Comparison of ENCODE assay signal across 9 mouse cellular contexts in genomic region chr15:99688712-99689111, GRCm38 (mm10). TPM values are rescaled to one million over a fixed set of nuclear protein-coding genes. Genes with fewer than 3 reads are reported as not detected.
DNase-seq lines count a peak whose midpoint lies in the region; ATAC-seq and TF ChIP-seq lines count a peak whose summit lies in the region.
"Had no signal": no experiment of that assay in that cellular context is flagged by ENCODE, and none has a peak within 500 bp of the region (broad histone marks: within the 10 kb centered on the region; RNA-seq: fewer than 3 reads in every experiment).

No protein-coding gene starts in this region.

- DNase-seq in spleen, adult 2 months (ENCODE audit: low read depth in 1 of 2, low spot score in 2 of 2), result no peak
- DNase-seq in spleen, adult 12 weeks (ENCODE audit: low spot score), result no peak
- DNase-seq in brain, adult 2 months (ENCODE audit: low read depth, low spot score), result peak; percentile 93
- peak; percentile 66 for DNase-seq in naive thymus-derived CD4-positive, alpha-beta T cell, adult 2 months (ENCODE audit: low read depth)
- peak; percentile 56 for DNase-seq in thymus, postnatal 4 days

- no peak overlapping the region for H3K4me3 ChIP-seq in spleen, adult 2 months (ENCODE audit: extremely low read depth, insufficient read depth, insufficient read length)
- H3K4me3 ChIP-seq in hindbrain, embryonic 15.5 days, result no peak overlapping the region
- H3K4me3 ChIP-seq in liver, embryonic 12.5 days, result no peak overlapping the region
- H3K4me3 ChIP-seq: limb, embryonic 13.5 days had no signal

- H3K27me3 ChIP-seq in spleen, adult 2 months (ENCODE audit: control insufficient read depth, insufficient read depth, low read length), result no peaks in the 10 kb centered on the region
- no peaks in the 10 kb centered on the region for H3K27me3 ChIP-seq in hindbrain, embryonic 15.5 days
- peaks cover 70% of the 10 kb centered on the region for H3K27me3 ChIP-seq in liver, embryonic 12.5 days (replicated peaks)

- no peak overlapping the region for H3K27ac ChIP-seq in spleen, adult 2 months (ENCODE audit: insufficient read depth, low read length)
- peak overlapping the region; percentile 26; the same call in 1 of the 2 replicates for H3K27ac ChIP-seq in hindbrain, embryonic 15.5 days (replicated peaks)
- H3K27ac ChIP-seq in liver, embryonic 12.5 days, result no peak overlapping the region
- H3K27ac ChIP-seq: limb, embryonic 13.5 days had no signal

- WGBS in spleen, adult 2 months, result 10% methylated on average over 4 of the region's 4 CpGs
- 11% methylated on average over 4 of the region's 4 CpGs for WGBS in hindbrain, embryonic 15.5 days
- WGBS in liver, embryonic 12.5 days (ENCODE audit: insufficient replicate concordance), result 8% methylated on average over 4 of the region's 4 CpGs

- H3K4me2 ChIP-seq in hindbrain, embryonic 15.5 days, result no peak overlapping the region
- H3K4me2 ChIP-seq in liver, embryonic 12.5 days, result no peak overlapping the region
- H3K4me2 ChIP-seq: limb, embryonic 13.5 days had no signal

- H3K9ac ChIP-seq in hindbrain, embryonic 15.5 days, result no peak overlapping the region
- no peak overlapping the region for H3K9ac ChIP-seq in liver, embryonic 12.5 days
- H3K9ac ChIP-seq: limb, embryonic 13.5 days had no signal

- no peak for TF ChIP-seq POLR2A in spleen, adult 2 months (IDR thresholded peaks at IDR 0.05; ENCODE audit: low read depth, low read length)

- TF ChIP-seq CTCF in spleen, adult 2 months (IDR thresholded peaks at IDR 0.05; ENCODE audit: extremely low read depth, insufficient read depth, insufficient read length, insufficient replicate concordance), result peak; percentile 68; the same call in 1 of the 2 replicates

- H3K9me3 ChIP-seq in hindbrain, embryonic 15.5 days, result no peaks in the 10 kb centered on the region
- no peaks in the 10 kb centered on the region for H3K9me3 ChIP-seq in liver, embryonic 12.5 days (replicated peaks)
- H3K9me3 ChIP-seq: limb, embryonic 13.5 days had no signal

- peak; percentile 75 for ATAC-seq in erythroid progenitor cell, adult 5-6 weeks (replicated peaks; ENCODE audit: low FRiP score, poor library complexity, severe bottlenecking)
- peak; percentile 63 for ATAC-seq in hindbrain, embryonic 15.5 days (ENCODE audit: low FRiP score, low read depth)
- peak; percentile 23; the same call in 1 of the 2 replicates for ATAC-seq in liver, embryonic 12.5 days

- H3K36me3 ChIP-seq in spleen, adult 2 months (ENCODE audit: control insufficient read depth, insufficient read depth, low read length), result no peaks in the 10 kb centered on the region
- 0 out of 2 replicates have a peak, but pooled peaks cover 15% of the 10 kb centered on the region for H3K36me3 ChIP-seq in hindbrain, embryonic 15.5 days
- H3K36me3 ChIP-seq in liver, embryonic 12.5 days, result no peaks in the 10 kb centered on the region
- H3K36me3 ChIP-seq: limb, embryonic 13.5 days had no signal

- no peaks in the 10 kb centered on the region for H3K4me1 ChIP-seq in spleen, adult 2 months (ENCODE audit: control insufficient read depth, insufficient read depth, insufficient read length)
- peaks cover 19% of the 10 kb centered on the region; the same call in 1 of the 2 replicates for H3K4me1 ChIP-seq in hindbrain, embryonic 15.5 days (replicated peaks)
- H3K4me1 ChIP-seq in liver, embryonic 12.5 days, result no peaks in the 10 kb centered on the region
- H3K4me1 ChIP-seq: limb, embryonic 13.5 days had no signal

RNA-seq across cellular contexts. Expression of gene Smarcd1, which starts 13.2 kb away (rescaled TPM):
- polyA plus RNA-seq in spleen, adult 2 months (2012; rRNA removed), result 24.7 and 35.0 TPM in 2 replicates
- 15.5 and 18.0 TPM in 2 replicates for total RNA-seq in erythroid progenitor cell, adult 5-6 weeks (2015; ENCODE audit: low replicate concordance)
- total RNA-seq in erythroid progenitor cell, adult 5-6 weeks (2017; ENCODE audit: low replicate concordance), result 5.3 and 9.7 TPM in 2 replicates
- 89.1 and 96.4 TPM in 2 replicates for polyA plus RNA-seq in hindbrain, embryonic 15.5 days (2015; fragmentation: Nextera tagmentation; extraction: Ambion mirVana)
- polyA plus RNA-seq in liver, embryonic 12.5 days (2016; fragmentation: Nextera tagmentation; extraction: Ambion mirVana), result 12.2 and 12.6 TPM in 2 replicates

RNA-seq across cellular contexts. Expression of gene Gm17349, which starts 16.6 kb away (rescaled TPM):
- 0.80 and 1.0 TPM in 2 replicates for polyA plus RNA-seq in spleen, adult 2 months (2012; rRNA removed)
- total RNA-seq in erythroid progenitor cell, adult 5-6 weeks (2015; ENCODE audit: low replicate concordance), result not detected in 2 replicates
- not detected in 2 replicates for total RNA-seq in erythroid progenitor cell, adult 5-6 weeks (2017; ENCODE audit: low replicate concordance)
- not detected in 2 replicates for polyA plus RNA-seq in hindbrain, embryonic 15.5 days (2015; fragmentation: Nextera tagmentation; extraction: Ambion mirVana)
- polyA plus RNA-seq in liver, embryonic 12.5 days (2016; fragmentation: Nextera tagmentation; extraction: Ambion mirVana), result not detected in 2 replicates
- polyA plus RNA-seq: limb, embryonic 13.5 days had no signal

RNA-seq across cellular contexts. Expression of gene Asic1, which starts 18.5 kb away (rescaled TPM):
- polyA plus RNA-seq in spleen, adult 2 months (2012; rRNA removed), result 1.3 and 2.0 TPM in 2 replicates
- total RNA-seq in erythroid progenitor cell, adult 5-6 weeks (2015; ENCODE audit: low replicate concordance), result not detected in 2 replicates
- not detected in 2 replicates for total RNA-seq in erythroid progenitor cell, adult 5-6 weeks (2017; ENCODE audit: low replicate concordance)
- polyA plus RNA-seq in hindbrain, embryonic 15.5 days (2015; fragmentation: Nextera tagmentation; extraction: Ambion mirVana), result 58.1 and 63.6 TPM in 2 replicates
- 1.8 and 2.0 TPM in 2 replicates for polyA plus RNA-seq in liver, embryonic 12.5 days (2016; fragmentation: Nextera tagmentation; extraction: Ambion mirVana)

RNA-seq across cellular contexts. Expression of gene Gpd1, which starts 28.6 kb away (rescaled TPM):
- 5.3 and 8.5 TPM in 2 replicates for polyA plus RNA-seq in spleen, adult 2 months (2012; rRNA removed)
- 2.1 and 2.9 TPM in 2 replicates for total RNA-seq in erythroid progenitor cell, adult 5-6 weeks (2015; ENCODE audit: low replicate concordance)
- total RNA-seq in erythroid progenitor cell, adult 5-6 weeks (2017; ENCODE audit: low replicate concordance), result 5.4 and 8.2 TPM in 2 replicates
- polyA plus RNA-seq in hindbrain, embryonic 15.5 days (2015; fragmentation: Nextera tagmentation; extraction: Ambion mirVana), result 3.6 and 4.7 TPM in 2 replicates
- 7.5 and 8.0 TPM in 2 replicates for polyA plus RNA-seq in liver, embryonic 12.5 days (2016; fragmentation: Nextera tagmentation; extraction: Ambion mirVana)

RNA-seq across cellular contexts. Expression of gene Cox14, which starts 36.7 kb away (rescaled TPM):
- polyA plus RNA-seq in spleen, adult 2 months (2012; rRNA removed), result 109 and 168 TPM in 2 replicates
- 11.3 and 15.5 TPM in 2 replicates for total RNA-seq in erythroid progenitor cell, adult 5-6 weeks (2015; ENCODE audit: low replicate concordance)
- total RNA-seq in erythroid progenitor cell, adult 5-6 weeks (2017; ENCODE audit: low replicate concordance), result 7.1 and 17.1 TPM in 2 replicates
- polyA plus RNA-seq in hindbrain, embryonic 15.5 days (2015; fragmentation: Nextera tagmentation; extraction: Ambion mirVana), result 171 and 178 TPM in 2 replicates
- 98.3 and 98.4 TPM in 2 replicates for polyA plus RNA-seq in liver, embryonic 12.5 days (2016; fragmentation: Nextera tagmentation; extraction: Ambion mirVana)

Comparison
In these comparisons a context has a peak if more than half of its experiments do, and no peak if none do; other contexts are left out.
1. DNase-seq: peak in brain, adult 2 months (single experiment), naive thymus-derived CD4-positive, alpha-beta T cell, adult 2 months (single experiment) and thymus, postnatal 4 days (single experiment); none in spleen, adult 2 months (0 of 2) and spleen, adult 12 weeks (single experiment).
2. ATAC-seq: peak in every context shown above with its lines; median percentile 75 in erythroid progenitor cell, adult 5-6 weeks; 63 in hindbrain, embryonic 15.5 days; 23 in liver, embryonic 12.5 days.
3. RNA of gene Asic1, which starts 18.5 kb away (polyA plus RNA-seq): 58.1 to 63.6 TPM in hindbrain, embryonic 15.5 days; 1.3 to 2.0 TPM in spleen, adult 2 months and 1.8 to 2.0 TPM in liver, embryonic 12.5 days; every median in the first group is over 10 times any median in the second.